Mouse (Mus musculus) G1E (cell line): Measurements from ENCODE around the gene Aff3.

Source experiments
- CTCF ChIP-seq: IDR thresholded peaks from 2 replicates; pipeline ENCODE4 v1.5.1; 2012; ENCODE audit warnings: low read depth, low read length, inconsistent platforms, mixed read lengths
- GATA1 ChIP-seq: IDR thresholded peaks from 2 replicates; pipeline ENCODE4 v1.6.1; 2012; ENCODE audit warnings: borderline replicate concordance, low read length, inconsistent platforms, mixed read lengths
- GATA2 ChIP-seq: IDR thresholded peaks from 2 replicates; pipeline ENCODE4 v1.6.1; 2012; ENCODE audit warnings: low read depth, low read length, inconsistent platforms, borderline replicate concordance
- POLR2AphosphoS5 ChIP-seq: IDR thresholded peaks from 2 replicates; pipeline ENCODE4 v1.6.1; 2012; ENCODE audit warnings: low read depth, low read length, inconsistent platforms; ENCODE audit not compliant: insufficient replicate concordance
- TAL1 ChIP-seq: conservative IDR thresholded peaks from 2 replicates; pipeline ENCODE4 v1.6.1; 2012; ENCODE audit warnings: low read depth, low read length, inconsistent platforms, mixed read lengths

- TF ChIP-seq CTCF (no peak), POLR2AphosphoS5 (no peak), GATA1 (no peak), TAL1 (no peak), GATA2 (no peak)
These were observed 97.0 kb downstream of the Aff3 start for GRCm38 (mm10) chr1:38567791-38568190.
